ENCODE assay signal across 8 mouse cellular contexts in genomic region chr1:172311921-172312767, GRCm38 (mm10). TPM values are rescaled to one million over a fixed set of nuclear protein-coding genes. Genes with fewer than 3 reads are reported as not detected.
DNase-seq lines count a peak whose midpoint lies in the region; ATAC-seq lines count a peak whose summit lies in the region.

No protein-coding gene starts in this region.

- peaks cover 84% of the 10 kb centered on the region for H3K4me1 ChIP-seq in hindbrain, embryonic 13.5 days (replicated peaks)

- intact Hi-C loops in left cerebral cortex, postnatal 25 days (cut with DNase I): loop anchor here (2.0 to 5.0 kb wide), 3 partner anchors 105 to 265 kb away; partner anchors contain the start of genes Dcaf8 and Pea15a

- no peaks in the 10 kb centered on the region for H3K27me3 ChIP-seq in hindbrain, embryonic 13.5 days

- DNase-seq in WW6 (ENCODE audit: low read depth, low spot score): peak; percentile 56
- peak; percentile 95 for DNase-seq in cerebellum, adult 9-11 months
- peak; percentile 59 to 63 for DNase-seq in frontal cortex, postnatal 14 days (ENCODE audit: low spot score in 2 of 2)
- peak; percentile 73 to 79 for DNase-seq in left cerebral cortex, postnatal 25 days (ENCODE audit: low spot score in 2 of 2)
- peak; percentile 84 for DNase-seq in right cerebral cortex, postnatal 25 days
- peak; percentile 82 to 92 for DNase-seq in urinary bladder, postnatal 36 days (ENCODE audit: low spot score in 2 of 2)

- H3K4me2 ChIP-seq in hindbrain, embryonic 13.5 days: peak overlapping the region; percentile 76

- peak; percentile 55 for ATAC-seq in hindbrain, embryonic 13.5 days (ENCODE audit: low FRiP score)
- peak; percentile 53 for ATAC-seq in megakaryocyte-erythroid progenitor cell, adult 5-6 weeks (replicated peaks; ENCODE audit: low FRiP score, low TSS enrichment, poor library complexity, severe bottlenecking)

- H3K36me3 ChIP-seq in hindbrain, embryonic 13.5 days: no peaks in the 10 kb centered on the region

- H3K27ac ChIP-seq in hindbrain, embryonic 13.5 days: peak overlapping the region; percentile 85

- 1% methylated on average over 28 of the region's 55 CpGs for WGBS in hindbrain, embryonic 13.5 days

- no peaks in the 10 kb centered on the region for H3K9me3 ChIP-seq in hindbrain, embryonic 13.5 days

- H3K4me3 ChIP-seq in hindbrain, embryonic 13.5 days: peak overlapping the region; percentile 65

- peak overlapping the region; percentile 79 for H3K9ac ChIP-seq in hindbrain, embryonic 13.5 days

RNA-seq across cellular contexts. Expression of gene Atp1a2, which starts 14.3 kb away (rescaled TPM):
- 41.5 and 42.3 TPM in 2 replicates for polyA plus RNA-seq in hindbrain, embryonic 13.5 days (2015; fragmentation: Nextera tagmentation; extraction: Ambion mirVana)
- total RNA-seq in left cerebral cortex, postnatal 25 days (2021): 100 to 1,000 TPM; 610 to 694 TPM
- total RNA-seq in megakaryocyte-erythroid progenitor cell, adult 5-6 weeks (2014; fragmentation: Nextera tagmentation): not detected in 2 replicates
- total RNA-seq in megakaryocyte-erythroid progenitor cell, adult 5-6 weeks (2017): not detected in 2 replicates

RNA-seq across cellular contexts. Expression of gene Kcnj9, which starts 17.0 kb away (rescaled TPM):
- 2.2 and 2.5 TPM in 2 replicates for polyA plus RNA-seq in hindbrain, embryonic 13.5 days (2015; fragmentation: Nextera tagmentation; extraction: Ambion mirVana)
- 100 to 1,000 TPM; 126 to 139 TPM for total RNA-seq in left cerebral cortex, postnatal 25 days (2021)
- not detected in 2 replicates for total RNA-seq in megakaryocyte-erythroid progenitor cell, adult 5-6 weeks (2014; fragmentation: Nextera tagmentation)
- total RNA-seq in megakaryocyte-erythroid progenitor cell, adult 5-6 weeks (2017): not detected in 2 replicates

RNA-seq across cellular contexts. Expression of gene Kcnj10, which starts 28.9 kb away (rescaled TPM):
- polyA plus RNA-seq in hindbrain, embryonic 13.5 days (2015; fragmentation: Nextera tagmentation; extraction: Ambion mirVana): 1.6 and 1.7 TPM in 2 replicates
- 10 to 100 TPM; 85.4 to 99.8 TPM for total RNA-seq in left cerebral cortex, postnatal 25 days (2021)
- total RNA-seq in megakaryocyte-erythroid progenitor cell, adult 5-6 weeks (2014; fragmentation: Nextera tagmentation): not detected in 2 replicates
- 0.15 and 0.75 TPM in 2 replicates for total RNA-seq in megakaryocyte-erythroid progenitor cell, adult 5-6 weeks (2017)

RNA-seq across cellular contexts. Expression of gene Igsf8, which starts 50.7 kb away (rescaled TPM):
- 104 and 112 TPM in 2 replicates for polyA plus RNA-seq in hindbrain, embryonic 13.5 days (2015; fragmentation: Nextera tagmentation; extraction: Ambion mirVana)
- total RNA-seq in left cerebral cortex, postnatal 25 days (2021): 100 to 1,000 TPM; 232 to 242 TPM
- 9.3 and 23.6 TPM in 2 replicates for total RNA-seq in megakaryocyte-erythroid progenitor cell, adult 5-6 weeks (2014; fragmentation: Nextera tagmentation)
- 9.7 and 16.4 TPM in 2 replicates for total RNA-seq in megakaryocyte-erythroid progenitor cell, adult 5-6 weeks (2017)

RNA-seq across cellular contexts. Expression of gene Atp1a4, which starts 53.9 kb away (rescaled TPM):
- polyA plus RNA-seq in hindbrain, embryonic 13.5 days (2015; fragmentation: Nextera tagmentation; extraction: Ambion mirVana): 0.06 TPM in 1 of 2 replicates, not detected in the other
- not detected for total RNA-seq in left cerebral cortex, postnatal 25 days (2021)
- total RNA-seq in megakaryocyte-erythroid progenitor cell, adult 5-6 weeks (2014; fragmentation: Nextera tagmentation): not detected in 2 replicates
- not detected in 2 replicates for total RNA-seq in megakaryocyte-erythroid progenitor cell, adult 5-6 weeks (2017)

Comparison
In these comparisons a context has a peak if more than half of its experiments do, and no peak if none do; other contexts are left out.
1. Peak in every context shown above with its lines: DNase-seq, ATAC-seq, H3K4me3 ChIP-seq and H3K27ac ChIP-seq.
2. RNA of gene Atp1a2, which starts 14.3 kb away (total RNA-seq): 610 to 694 TPM in left cerebral cortex, postnatal 25 days; not detected in megakaryocyte-erythroid progenitor cell, adult 5-6 weeks; every median in the first group is over 100 times any median in the second.
3. RNA of gene Kcnj9, which starts 17.0 kb away (total RNA-seq): 126 to 139 TPM in left cerebral cortex, postnatal 25 days; not detected in megakaryocyte-erythroid progenitor cell, adult 5-6 weeks; every median in the first group is over 100 times any median in the second.
4. RNA of gene Kcnj10, which starts 28.9 kb away (total RNA-seq): 85.4 to 99.8 TPM in left cerebral cortex, postnatal 25 days; 0.15 to 0.75 TPM in megakaryocyte-erythroid progenitor cell, adult 5-6 weeks; every median in the first group is over 10 times any median in the second.